Mouse (Mus musculus): ENCODE measurements around the gene Olfm1. TPM values are rescaled to one million over a fixed set of nuclear protein-coding genes. Genes with fewer than 3 reads are reported as not detected.

Olfm1 gene
- total and polyA plus RNA-seq, 3 experiments = 22.2 to 51.0 TPM; not detected in 1

DNA sequence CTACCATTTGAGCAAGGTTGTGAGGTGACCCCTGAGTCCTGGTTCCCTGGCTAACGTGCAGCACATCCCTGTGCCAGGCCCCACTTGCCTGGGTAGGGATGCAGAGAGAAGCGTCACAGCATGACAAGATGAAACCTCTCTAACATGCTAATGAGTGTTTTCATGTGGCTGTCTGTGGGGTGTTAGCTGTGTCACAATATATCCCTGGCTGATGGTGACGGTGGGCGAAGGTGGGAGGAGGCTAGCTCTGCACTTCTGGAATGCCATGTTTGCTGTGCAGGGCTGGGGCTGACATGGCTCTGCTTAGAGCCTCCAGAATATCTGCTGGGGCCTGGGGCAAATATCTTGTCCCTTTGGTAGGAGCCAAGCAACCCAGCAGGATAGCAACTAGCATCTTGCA, 59.8 kb downstream of the Olfm1 start:
- DNase-seq (ENCODE audit: low read depth, low spot score) = no peak
- no peak overlapping the region for H3K27ac ChIP-seq (ENCODE audit: control insufficient read depth, low read depth, low read length)
- TF ChIP-seq ELF1 (IDR thresholded peaks at IDR 0.05; ENCODE audit: low read depth, low read length) (no peak), TAL1 (IDR thresholded peaks at IDR 0.05; ENCODE audit: low read length) (no peak), GATA1 (IDR thresholded peaks at IDR 0.05; ENCODE audit: low read depth, low read length) (no peak), ZNF384 (IDR thresholded peaks at IDR 0.05; ENCODE audit: low read depth, low read length) (no peak), RCOR1 (IDR thresholded peaks at IDR 0.05; ENCODE audit: low read depth, low read length) (no peak), NELFE (IDR thresholded peaks at IDR 0.05; ENCODE audit: low read depth, low read length) (no peak), TCF12 (IDR thresholded peaks at IDR 0.05; ENCODE audit: low read depth, low read length) (no peak)
- no peaks in the 10 kb centered on the region for H3K36me3 ChIP-seq (ENCODE audit: control insufficient read depth in 1 of 2, insufficient read depth in 2 of 2, low read length in 2 of 2)
- H3K4me1 ChIP-seq (ENCODE audit: control insufficient read depth in 1 of 2, insufficient read depth in 2 of 2, low read length in 2 of 2) = no peaks in the 10 kb centered on the region
- H3K79me2 ChIP-seq (ENCODE audit: control insufficient read depth, insufficient read depth, low read length, poor library complexity) = no peaks in the 10 kb centered on the region
- no peak overlapping the region for H3K9ac ChIP-seq (ENCODE audit: control insufficient read depth, low read depth, low read length, poor library complexity, severe bottlenecking)
- H3K4me3 ChIP-seq (ENCODE audit: control insufficient read depth in 1 of 2, insufficient read depth in 1 of 2, low read depth in 2 of 2, low read length in 2 of 2) = no peak overlapping the region
- H3K27me3 ChIP-seq (ENCODE audit: control insufficient read depth in 1 of 2, insufficient read depth in 2 of 2, low read length in 2 of 2) = peaks cover 2 to 7% of the 10 kb centered on the region in 2 experiments; a peak in 2 of 4 replicates
- no peaks in the 10 kb centered on the region for H3K9me3 ChIP-seq (replicated peaks; ENCODE audit: insufficient read depth, low read length)

DNA sequence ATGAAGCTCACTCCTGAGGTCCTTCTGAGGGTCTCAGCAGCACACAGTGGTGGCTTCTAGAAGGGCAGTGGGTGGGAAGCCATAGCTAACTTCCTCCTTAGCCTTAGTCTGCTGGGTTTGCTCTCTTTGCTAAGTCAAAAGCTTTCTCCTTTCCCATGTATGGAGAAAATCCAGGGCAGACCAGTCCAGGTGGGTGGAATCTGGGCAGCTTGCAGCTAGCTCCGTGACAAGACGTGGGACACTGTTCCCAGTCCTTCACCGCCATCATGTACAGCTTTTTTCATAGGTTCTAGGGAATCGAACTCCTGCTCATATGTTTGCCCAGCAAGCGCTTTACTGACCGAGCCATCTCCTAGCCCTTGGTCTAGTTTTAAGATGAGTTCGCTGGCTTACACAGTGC, 63.2 kb downstream of the Olfm1 start:
- Histone ChIP-seq H3K36me3 (ENCODE audit: control insufficient read depth in 1 of 2, insufficient read depth in 2 of 2, low read length in 2 of 2) (no peaks in the 10 kb centered on the region), H3K79me2 (ENCODE audit: control insufficient read depth, insufficient read depth, low read length, poor library complexity) (no peaks in the 10 kb centered on the region), H3K27ac (ENCODE audit: control insufficient read depth, low read depth, low read length) (no peak overlapping the region), H3K9me3 (replicated peaks; ENCODE audit: insufficient read depth, low read length) (no peaks in the 10 kb centered on the region), H3K27me3 (ENCODE audit: control insufficient read depth in 1 of 2, insufficient read depth in 2 of 2, low read length in 2 of 2) (peaks cover 9 to 20% of the 10 kb centered on the region in 2 experiments), H3K4me3 (ENCODE audit: control insufficient read depth in 1 of 2, insufficient read depth in 1 of 2, low read depth in 2 of 2, low read length in 2 of 2) (no peak overlapping the region), H3K4me1 (ENCODE audit: control insufficient read depth in 1 of 2, insufficient read depth in 2 of 2, low read length in 2 of 2) (no peaks in the 10 kb centered on the region), H3K9ac (ENCODE audit: control insufficient read depth, low read depth, low read length, poor library complexity, severe bottlenecking) (no peak overlapping the region)
- no peak for DNase-seq (ENCODE audit: low read depth, low spot score)
- no peak for TF ChIP-seq POLR2AphosphoS5 (IDR thresholded peaks at IDR 0.05; ENCODE audit: borderline replicate concordance, low read depth, low read length)
- TF ChIP-seq NELFE (IDR thresholded peaks at IDR 0.05; ENCODE audit: low read depth, low read length) = no peak
- no peak for TF ChIP-seq GATA1 (IDR thresholded peaks at IDR 0.05; ENCODE audit: low read depth, low read length)
- no peak for TF ChIP-seq SMC3 (IDR thresholded peaks at IDR 0.05; ENCODE audit: low read depth, low read length)
- TF ChIP-seq MEF2A (IDR thresholded peaks at IDR 0.05; ENCODE audit: extremely low read depth, insufficient replicate concordance, low read depth, low read length, poor library complexity, severe bottlenecking) = no peak
- no peak for TF ChIP-seq NRF1 (IDR thresholded peaks at IDR 0.05; ENCODE audit: insufficient read depth, low read depth, low read length, poor library complexity, severe bottlenecking)
- no peak for TF ChIP-seq ZMIZ1 (IDR thresholded peaks at IDR 0.05; ENCODE audit: low read depth, low read length)
- no peak for TF ChIP-seq POLR2AphosphoS2 (IDR thresholded peaks at IDR 0.05; ENCODE audit: low read length)
- no peak for TF ChIP-seq E2F4 (IDR thresholded peaks at IDR 0.05; ENCODE audit: borderline replicate concordance, low read depth, low read length)
- no peak for TF ChIP-seq MXI1 (IDR thresholded peaks at IDR 0.05; ENCODE audit: low read depth, low read length)
- no peak for TF ChIP-seq MAZ (IDR thresholded peaks at IDR 0.05; ENCODE audit: low read depth, low read length)
- no peak for TF ChIP-seq UBTF (IDR thresholded peaks at IDR 0.05; ENCODE audit: borderline replicate concordance, insufficient read depth, low read depth, low read length)
- no peak for TF ChIP-seq POLR2A (IDR thresholded peaks at IDR 0.05; ENCODE audit: control insufficient read depth in 1 of 2, insufficient read depth in 1 of 2, low read depth in 1 of 2, low read length in 2 of 2, poor library complexity in 1 of 2)
- TF ChIP-seq RCOR1 (IDR thresholded peaks at IDR 0.05; ENCODE audit: low read depth, low read length) = no peak
